Mouse (Mus musculus) hindbrain, embryonic 15.5 days (tissue): ENCODE measurements around the gene Calcrl. TPM values are rescaled to one million over a fixed set of nuclear protein-coding genes. Genes with fewer than 3 reads are reported as not detected.

ENCODE experiments used
- ATAC-seq: fragments of 200-750 bp; cut with Nextera tagmentation; 2 replicates; pipeline ENCODE4 v1.8.0; 2017; ENCODE audit warnings: low read depth, moderate number of reproducible peaks, moderate TSS enrichment; ENCODE audit not compliant: low FRiP score
- H3K27ac ChIP-seq: fragments of 300-500 bp; sonication (generic); replicated peaks from 2 replicates; pipeline ENCODE4 v1.5.1; 2015; ENCODE audit warnings: mild to moderate bottlenecking, inconsistent platforms
- H3K27me3 ChIP-seq: fragments of 300-500 bp; sonication (generic); 2 replicates; pipeline ENCODE4 v1.6.1; 2015; ENCODE audit warnings: control low read depth, inconsistent platforms
- H3K36me3 ChIP-seq: fragments of 300-500 bp; sonication (generic); 2 replicates; pipeline ENCODE4 v1.6.1; 2015; ENCODE audit warnings: control low read depth, inconsistent platforms
- H3K4me1 ChIP-seq: fragments of 300-500 bp; sonication (generic); replicated peaks from 2 replicates; pipeline ENCODE4 v1.6.1; 2015; ENCODE audit warnings: control low read depth, inconsistent platforms
- H3K4me2 ChIP-seq: fragments of 300-500 bp; sonication (generic); 2 replicates; pipeline ENCODE4 v1.6.1; 2015; ENCODE audit warnings: moderate library complexity, mild to moderate bottlenecking, inconsistent platforms
- H3K4me3 ChIP-seq: fragments of 300-500 bp; sonication (generic); 2 replicates; pipeline ENCODE4 v1.5.1; 2015; ENCODE audit warnings: mild to moderate bottlenecking, inconsistent platforms
- H3K9ac ChIP-seq: fragments of 300-500 bp; sonication (generic); 2 replicates; pipeline ENCODE4 v1.6.1; 2015; ENCODE audit warnings: inconsistent platforms
- H3K9me3 ChIP-seq: fragments of 300-500 bp; sonication (generic); 2 replicates; pipeline ENCODE4 v1.6.1; 2016; ENCODE audit warnings: control low read depth, inconsistent platforms
- whole genome bisulfite sequencing: fragments of 180-500 bp; shearing (Covaris S2); methylation state at CpG from one replicate; pipeline ENCODE4 v1.1.7; 2015; 5-methylcytosine and 5-hydroxymethylcytosine counted together
- polyA plus RNA-seq: library from polyadenylated mRNA; unstranded; fragments of >200 nt; fragmentation: Nextera tagmentation; extraction: Ambion mirVana; gene quantifications from 2 replicates; pipeline ENCODE4 v1.2.1, GENCODE M21; 2015

Gene Calcrl
- polyA plus RNA-seq, 1 experiment from 2014 or later, result 12.1 TPM

DNA sequence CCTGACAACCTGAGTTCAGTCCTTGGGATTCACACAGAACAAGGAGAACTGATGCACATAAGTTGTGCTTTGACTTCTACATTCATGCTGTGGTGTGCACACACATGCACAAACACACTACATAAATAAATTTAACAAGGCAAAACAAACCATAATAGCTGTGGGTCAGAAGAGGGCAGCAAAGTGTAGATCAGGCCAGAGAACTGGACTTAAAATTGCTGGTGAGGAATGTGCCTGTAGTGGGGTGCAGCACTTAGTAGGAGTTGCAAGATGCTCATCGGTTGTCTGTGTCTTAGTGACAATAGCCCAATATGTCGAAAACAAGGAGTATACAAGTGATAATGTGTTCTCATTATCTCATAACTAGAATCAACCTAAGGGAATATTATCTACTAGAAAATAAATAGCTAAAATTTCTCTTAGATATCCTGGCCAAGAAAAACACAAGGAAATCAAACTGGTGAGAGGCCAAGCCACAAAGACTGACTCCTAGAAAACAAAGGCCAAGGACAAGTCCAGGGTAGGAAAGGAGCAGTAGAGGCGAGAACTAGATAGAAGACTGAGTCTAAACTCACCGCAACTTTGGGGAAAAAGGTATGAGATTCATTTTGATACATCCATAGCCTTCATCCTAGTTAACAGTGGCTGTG lies 132.7 kb downstream of the Calcrl start:
- Histone ChIP-seq H3K27me3 (no peaks in the 10 kb centered on the region), H3K4me1 (no peaks in the 10 kb centered on the region)

GRCm38 (mm10) chr2:84288940-84289557 lies 136.2 kb downstream of the Calcrl start:
- Histone ChIP-seq H3K9me3 (no peaks in the 10 kb centered on the region), H3K27ac (no peak overlapping the region), H3K4me1 (no peaks in the 10 kb centered on the region), H3K9ac (no peak overlapping the region), H3K4me2 (no peak overlapping the region), H3K36me3 (no peaks in the 10 kb centered on the region), H3K27me3 (no peaks in the 10 kb centered on the region), H3K4me3 (no peak overlapping the region)
- ATAC-seq, result peak; percentile 68
- 59% methylated on average over 7 of the region's 7 CpGs for WGBS

More for the DNA sequence above, 132.7 kb downstream of the Calcrl start:
- Histone ChIP-seq H3K9me3 (no peaks in the 10 kb centered on the region), H3K36me3 (no peaks in the 10 kb centered on the region), H3K4me2 (no peak overlapping the region), H3K9ac (no peak overlapping the region), H3K27ac (no peak overlapping the region), H3K4me3 (no peak overlapping the region)
- no peak for ATAC-seq
- 89% methylated on average over 4 of the region's 4 CpGs for WGBS

Other genes with a start within 250 kb of the Calcrl start
- gene Tfpi, start 51.4 kb upstream of the Calcrl start, polyA plus RNA-seq, result 17.2 and 19.6 TPM in 2 replicates
- 32.6 and 32.7 TPM in 2 replicates for gene Ctnnd1, start 225.4 kb upstream of the Calcrl start, polyA plus RNA-seq
- 0.10 and 0.35 TPM in 2 replicates for gene Btbd18, start 233.7 kb upstream of the Calcrl start, polyA plus RNA-seq
- 195 and 212 TPM in 2 replicates for gene Selenoh, start 245.4 kb upstream of the Calcrl start, polyA plus RNA-seq